Mouse (Mus musculus): ENCODE results near the gene Calr3. TPM values are rescaled to one million over a fixed set of nuclear protein-coding genes. Genes with fewer than 3 reads are reported as not detected.

Gene Calr3
- polyA plus RNA-seq, 1 experiment from 2014 or later, result 0.71 TPM

- Histone ChIP-seq H3K9me3 (ENCODE audit: control insufficient read depth, low read length) (peaks cover 4% of the 10 kb centered on the region), H3K27me3 (ENCODE audit: control insufficient read depth, insufficient read depth, low read length) (no peaks in the 10 kb centered on the region), H3K27ac (ENCODE audit: low read depth, low read length) (no peak overlapping the region), H3K9ac (ENCODE audit: low read length) (no peak overlapping the region), H3K36me3 (ENCODE audit: control insufficient read depth, insufficient read depth, low read length) (peaks cover 6% of the 10 kb centered on the region), H3K4me2 (no peak overlapping the region), H3K4me3 (ENCODE audit: low read depth, low read length) (no peak overlapping the region), H3K4me1 (ENCODE audit: control insufficient read depth, insufficient read depth, low read length) (no peaks in the 10 kb centered on the region)
- no peak for ATAC-seq (ENCODE audit: low FRiP score)
- no peak for DNase-seq (ENCODE audit: low spot score, missing footprints)
- 90% methylated on average over 8 of the region's 8 CpGs for WGBS
Measured at GRCm38 (mm10) chr8:72451516-72451915, 7.8 kb upstream of the Calr3 start.

GRCm38 (mm10) chr8:72445071-72445470 is 1.4 kb upstream of the Calr3 start:
- 94% methylated on average over 6 of the region's 6 CpGs for WGBS

GRCm38 (mm10) chr8:72443994-72444350 is 302 bp upstream of the Calr3 start:
- H3K27me3 ChIP-seq (ENCODE audit: control insufficient read depth, insufficient read depth, low read length), result no peaks in the 10 kb centered on the region
- 48% methylated on average over 6 of the region's 6 CpGs for WGBS
- H3K9ac ChIP-seq (ENCODE audit: low read length), result peak overlapping the region; percentile 61
- H3K4me1 ChIP-seq (ENCODE audit: control insufficient read depth, insufficient read depth, low read length), result 0 out of 2 replicates have a peak, but pooled peaks cover 3% of the 10 kb centered on the region
- H3K36me3 ChIP-seq (ENCODE audit: control insufficient read depth, insufficient read depth, low read length), result no peaks in the 10 kb centered on the region
- H3K4me3 ChIP-seq (ENCODE audit: low read depth, low read length), result peak overlapping the region; percentile 30
- H3K9me3 ChIP-seq (ENCODE audit: control insufficient read depth, low read length), result no peaks in the 10 kb centered on the region
- no peak overlapping the region for H3K27ac ChIP-seq (ENCODE audit: low read depth, low read length)
- H3K4me2 ChIP-seq, result peak overlapping the region; percentile 39
- ATAC-seq (ENCODE audit: low FRiP score) (no peak), DNase-seq (ENCODE audit: low spot score, missing footprints) (no peak)

More at GRCm38 (mm10) chr8:72445071-72445470, 1.4 kb upstream of the Calr3 start:
- no peaks in the 10 kb centered on the region for H3K27me3 ChIP-seq (ENCODE audit: control insufficient read depth, insufficient read depth, low read length)
- H3K9ac ChIP-seq (ENCODE audit: low read length), result no peak overlapping the region
- peaks cover 3% of the 10 kb centered on the region; the same call in 1 of the 2 replicates for H3K36me3 ChIP-seq (ENCODE audit: control insufficient read depth, insufficient read depth, low read length)
- H3K4me3 ChIP-seq (ENCODE audit: low read depth, low read length), result no peak overlapping the region
- DNase-seq (ENCODE audit: low spot score, missing footprints) (no peak), ATAC-seq (ENCODE audit: low FRiP score) (no peak)
- 0 out of 2 replicates have a peak, but pooled peaks cover 3% of the 10 kb centered on the region for H3K4me1 ChIP-seq (ENCODE audit: control insufficient read depth, insufficient read depth, low read length)
- H3K9me3 ChIP-seq (ENCODE audit: control insufficient read depth, low read length), result no peaks in the 10 kb centered on the region
- no peak overlapping the region for H3K4me2 ChIP-seq
- no peak overlapping the region for H3K27ac ChIP-seq (ENCODE audit: low read depth, low read length)

DNA sequence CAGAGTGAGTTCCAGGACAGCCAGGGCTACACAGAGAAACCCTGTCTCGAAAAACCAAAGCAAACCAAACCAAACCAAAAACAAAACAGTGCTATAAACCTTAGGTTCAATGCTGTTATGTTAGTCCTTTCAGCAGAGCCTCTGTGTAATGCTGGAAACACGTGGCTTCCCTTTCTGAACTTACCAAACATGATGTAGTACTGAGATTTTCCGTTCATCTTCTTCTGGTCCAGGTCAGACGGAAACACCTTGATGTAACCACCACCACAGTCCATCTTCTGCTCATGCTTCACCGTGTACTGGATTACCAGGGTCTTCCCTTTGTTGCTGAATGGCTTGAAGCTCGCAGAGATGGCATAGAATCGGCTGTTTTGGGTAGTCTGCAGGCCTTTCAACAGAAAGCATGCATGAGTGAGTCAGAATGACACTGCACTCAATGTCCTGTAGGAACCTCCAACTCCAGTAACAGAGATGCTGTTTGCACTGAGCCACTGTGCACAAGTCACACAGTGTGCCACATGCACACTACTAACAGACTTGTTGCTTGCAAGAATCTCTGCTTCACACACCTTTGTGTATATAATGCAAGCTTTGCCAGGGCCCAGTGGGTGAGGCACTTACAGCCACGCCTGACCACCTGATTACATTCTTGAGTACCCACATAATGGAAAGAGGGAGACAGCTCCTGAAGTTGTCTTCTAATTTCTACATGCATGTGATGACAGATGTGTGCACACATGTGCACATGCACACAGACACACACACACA is 5.2 kb downstream of the Calr3 start:
- no peak overlapping the region for H3K4me3 ChIP-seq (ENCODE audit: low read depth, low read length)
- DNase-seq (ENCODE audit: low spot score, missing footprints) (no peak), ATAC-seq (ENCODE audit: low FRiP score) (no peak)
- H3K9ac ChIP-seq (ENCODE audit: low read length), result no peak overlapping the region
- no peak overlapping the region for H3K27ac ChIP-seq (ENCODE audit: low read depth, low read length)
- no peaks in the 10 kb centered on the region for H3K9me3 ChIP-seq (ENCODE audit: control insufficient read depth, low read length)
- no peak overlapping the region for H3K4me2 ChIP-seq
- no peaks in the 10 kb centered on the region for H3K36me3 ChIP-seq (ENCODE audit: control insufficient read depth, insufficient read depth, low read length)
- 71% methylated on average over 8 of the region's 8 CpGs for WGBS
- H3K4me1 ChIP-seq (ENCODE audit: control insufficient read depth, insufficient read depth, low read length), result 0 out of 2 replicates have a peak, but pooled peaks cover 3% of the 10 kb centered on the region
- H3K27me3 ChIP-seq (ENCODE audit: control insufficient read depth, insufficient read depth, low read length), result no peaks in the 10 kb centered on the region

DNA sequence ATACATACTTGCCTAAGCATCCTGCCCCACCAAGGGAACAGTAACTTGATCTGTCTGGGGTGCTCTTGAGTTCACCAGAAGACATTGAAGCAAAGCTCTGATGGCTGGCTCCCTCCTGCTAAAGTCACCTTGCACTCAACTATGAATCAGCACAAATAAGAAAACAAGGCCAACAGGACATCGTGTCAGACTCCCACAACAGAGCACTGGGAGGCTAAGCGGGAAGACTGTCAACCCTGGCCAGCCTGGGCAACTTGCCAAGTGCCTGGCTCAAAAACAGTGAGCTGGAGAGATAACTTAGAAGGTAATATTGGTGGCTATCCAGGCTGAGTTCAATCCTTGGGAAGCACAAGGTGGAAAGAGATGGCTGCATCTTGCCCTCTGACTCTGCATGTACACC is 8.7 kb downstream of the Calr3 start:
- Histone ChIP-seq H3K9me3 (ENCODE audit: control insufficient read depth, low read length) (no peaks in the 10 kb centered on the region), H3K4me3 (ENCODE audit: low read depth, low read length) (no peak overlapping the region), H3K4me1 (ENCODE audit: control insufficient read depth, insufficient read depth, low read length) (no peaks in the 10 kb centered on the region), H3K36me3 (ENCODE audit: control insufficient read depth, insufficient read depth, low read length) (no peaks in the 10 kb centered on the region), H3K9ac (ENCODE audit: low read length) (no peak overlapping the region), H3K27me3 (ENCODE audit: control insufficient read depth, insufficient read depth, low read length) (no peaks in the 10 kb centered on the region), H3K27ac (ENCODE audit: low read depth, low read length) (no peak overlapping the region), H3K4me2 (no peak overlapping the region)
- DNase-seq (ENCODE audit: low spot score, missing footprints), result no peak
- no peak for ATAC-seq (ENCODE audit: low FRiP score)
- WGBS, result 67% methylated on average over 2 of the region's 2 CpGs

DNA sequence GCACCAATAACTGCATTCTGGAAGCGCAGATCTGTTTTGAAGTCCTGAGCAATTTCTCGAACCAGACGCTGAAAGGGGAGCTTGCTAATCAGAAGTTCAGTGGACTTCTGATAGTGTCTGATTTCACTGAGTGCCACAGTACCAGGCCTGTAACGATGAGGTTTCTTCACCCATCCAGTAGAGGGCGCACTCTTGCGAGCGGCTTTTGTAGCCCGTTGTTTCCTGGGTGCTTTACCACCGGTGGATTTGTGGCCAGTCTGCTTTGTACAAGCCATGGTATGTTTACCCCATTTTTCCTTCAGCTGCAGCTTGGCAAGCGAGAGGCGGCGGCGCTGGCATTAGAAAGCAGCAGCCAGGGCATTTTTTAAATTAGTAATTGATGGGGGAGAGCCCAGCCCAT is 14.0 kb downstream of the Calr3 start:
- H3K4me2 ChIP-seq, result no peak overlapping the region
- ATAC-seq (ENCODE audit: low FRiP score) (no peak), DNase-seq (ENCODE audit: low spot score, missing footprints) (no peak)
- WGBS, result 55% methylated on average over 13 of the region's 13 CpGs
- H3K4me3 ChIP-seq (ENCODE audit: low read depth, low read length), result no peak overlapping the region
- no peaks in the 10 kb centered on the region for H3K9me3 ChIP-seq (ENCODE audit: control insufficient read depth, low read length)
- no peaks in the 10 kb centered on the region for H3K36me3 ChIP-seq (ENCODE audit: control insufficient read depth, insufficient read depth, low read length)
- H3K27ac ChIP-seq (ENCODE audit: low read depth, low read length), result no peak overlapping the region
- H3K9ac ChIP-seq (ENCODE audit: low read length), result no peak overlapping the region
- H3K4me1 ChIP-seq (ENCODE audit: control insufficient read depth, insufficient read depth, low read length), result no peaks in the 10 kb centered on the region
- no peaks in the 10 kb centered on the region for H3K27me3 ChIP-seq (ENCODE audit: control insufficient read depth, insufficient read depth, low read length)

GRCm38 (mm10) chr8:72422926-72423325 is 20.7 kb downstream of the Calr3 start:
- DNase-seq (ENCODE audit: low spot score, missing footprints), result no peak

DNA sequence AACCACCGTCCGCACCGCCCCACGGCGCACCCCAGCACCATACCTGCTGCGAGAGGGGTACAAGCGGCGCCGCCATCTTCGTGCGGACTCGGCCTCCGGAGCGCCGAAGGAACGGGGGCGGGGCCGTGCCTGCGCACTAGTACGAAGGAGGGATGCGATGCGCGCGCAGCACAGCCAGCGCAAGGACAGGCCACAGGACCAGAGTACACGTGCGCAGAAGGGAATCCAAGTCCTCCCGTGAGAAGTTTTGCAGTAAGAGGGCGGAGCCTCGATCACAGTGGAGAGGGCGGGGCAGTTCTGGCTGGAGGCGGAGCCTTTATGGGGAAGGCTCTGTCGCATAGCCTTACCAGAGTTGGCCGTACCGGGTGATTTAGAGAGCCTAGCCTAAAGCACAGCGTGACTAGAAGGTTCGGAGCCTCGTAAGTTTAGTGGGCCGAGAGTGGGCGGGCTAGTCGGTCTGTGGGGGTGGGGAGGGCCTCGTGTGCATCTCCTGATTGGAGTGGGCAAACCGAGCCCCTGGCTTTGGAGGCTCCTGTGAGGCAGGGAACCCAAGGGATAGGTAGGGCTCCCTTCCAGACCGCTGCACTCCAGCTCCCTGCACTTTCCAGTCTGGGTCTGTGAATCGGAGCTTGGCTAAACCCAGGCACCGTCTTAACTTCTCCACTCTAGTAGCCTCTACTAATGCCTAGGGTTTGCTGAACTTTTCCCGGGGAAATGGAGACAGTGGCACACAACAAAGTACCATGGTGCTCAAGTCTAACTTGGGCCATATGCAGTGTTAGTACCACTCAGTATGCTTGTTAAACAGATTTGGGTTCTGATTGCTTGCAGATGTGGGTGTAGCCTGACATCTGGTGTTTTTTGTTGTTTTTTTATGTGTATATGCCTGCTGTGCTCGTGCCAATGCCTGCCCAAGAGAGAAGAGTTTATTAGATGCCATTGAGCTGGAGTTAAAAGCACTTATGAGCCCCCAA is 22.0 kb downstream of the Calr3 start, which contains the start of gene Eps15l1:
Gene Eps15l1 (minus strand): TSS at position 99 of the 974 bp plus-strand sequence.
- WGBS, result 1% methylated on average over 48 of the region's 48 CpGs

More at GRCm38 (mm10) chr8:72422926-72423325, 20.7 kb downstream of the Calr3 start:
- ATAC-seq (ENCODE audit: low FRiP score), result no peak
- H3K27me3 ChIP-seq (ENCODE audit: control insufficient read depth, insufficient read depth, low read length), result no peaks in the 10 kb centered on the region
- H3K4me2 ChIP-seq, result no peak overlapping the region
- no peak overlapping the region for H3K27ac ChIP-seq (ENCODE audit: low read depth, low read length)
- H3K9ac ChIP-seq (ENCODE audit: low read length), result no peak overlapping the region
- 0 out of 2 replicates have a peak, but pooled peaks cover 3% of the 10 kb centered on the region for H3K36me3 ChIP-seq (ENCODE audit: control insufficient read depth, insufficient read depth, low read length)
- WGBS, result 78% methylated on average over 1 of the region's 1 CpGs
- H3K4me3 ChIP-seq (ENCODE audit: low read depth, low read length), result no peak overlapping the region
- H3K9me3 ChIP-seq (ENCODE audit: control insufficient read depth, low read length), result no peaks in the 10 kb centered on the region
- peaks cover 11% of the 10 kb centered on the region for H3K4me1 ChIP-seq (ENCODE audit: control insufficient read depth, insufficient read depth, low read length)

More for the DNA sequence above, 22.0 kb downstream of the Calr3 start, which contains the start of gene Eps15l1:
- H3K9me3 ChIP-seq (ENCODE audit: control insufficient read depth, low read length), result no peaks in the 10 kb centered on the region
- peak; percentile 100 for DNase-seq (ENCODE audit: low spot score, missing footprints)
- no peaks in the 10 kb centered on the region for H3K27me3 ChIP-seq (ENCODE audit: control insufficient read depth, insufficient read depth, low read length)
- peaks cover 11% of the 10 kb centered on the region for H3K4me1 ChIP-seq (ENCODE audit: control insufficient read depth, insufficient read depth, low read length)
- ATAC-seq (ENCODE audit: low FRiP score), result peak; percentile 97
- H3K36me3 ChIP-seq (ENCODE audit: control insufficient read depth, insufficient read depth, low read length), result 0 out of 2 replicates have a peak, but pooled peaks cover 3% of the 10 kb centered on the region
- H3K4me2 ChIP-seq, result peak within 1 kb of the TSS; percentile 64
- H3K9ac ChIP-seq (ENCODE audit: low read length), result peak within 1 kb of the TSS; percentile 87
- H3K4me3 ChIP-seq (ENCODE audit: low read depth, low read length), result peak within 1 kb of the TSS; percentile 94
- H3K27ac ChIP-seq (ENCODE audit: low read depth, low read length), result peak within 1 kb of the TSS; percentile 32; the same call in 1 of the 2 replicates

Measured in midbrain, embryonic 11.5 days (tissue).